Mouse (Mus musculus) heart, embryonic 14.5 days (tissue): Measurements from ENCODE around the gene Hist1h2bp. TPM values are rescaled to one million over a fixed set of nuclear protein-coding genes. Genes with fewer than 3 reads are reported as not detected.
"Not testable (repeated sequence)": the region's sequence is repeated elsewhere in the genome, so short reads cannot be mapped to it uniquely, and the experiment has no call there.

ENCODE experiments used
- ATAC-seq: fragments of 200-750 bp; cut with Nextera tagmentation; 2 replicates; pipeline ENCODE4 v1.8.0; 2017; ENCODE audit warnings: low read depth, moderate TSS enrichment; ENCODE audit not compliant: insufficient number of reproducible peaks, insufficient read depth, low FRiP score
- H3K27ac ChIP-seq, 2 experiments: fragments of 200-500 bp in 1 of 2; fragments of 300-500 bp in 1 of 2; sonication (generic) in 1 of 2; replicated peaks in 1 of 2; 2 replicates each; pipeline ENCODE4 v1.5.1; 2012 to 2014; ENCODE audit warnings: low read depth in 2 of 2, low read length in 2 of 2, control low read depth in 1 of 2, mild to moderate bottlenecking in 1 of 2, mixed read lengths in 1 of 2; ENCODE audit not compliant: control insufficient read depth in 1 of 2, insufficient read depth in 1 of 2
- H3K27me3 ChIP-seq: fragments of 300-500 bp; sonication (generic); 2 replicates; pipeline ENCODE4 v1.6.1; 2014; ENCODE audit warnings: mild to moderate bottlenecking, low read length, control low read depth; ENCODE audit not compliant: control insufficient read depth, insufficient read depth
- H3K36me3 ChIP-seq: fragments of 300-500 bp; sonication (generic); 2 replicates; pipeline ENCODE4 v1.6.1; 2014; ENCODE audit warnings: mild to moderate bottlenecking, control low read depth, low read length, mixed read lengths; ENCODE audit not compliant: control insufficient read depth, insufficient read depth
- H3K4me1 ChIP-seq, 2 experiments: fragments of 200-500 bp in 1 of 2; fragments of 300-500 bp in 1 of 2; sonication (generic) in 1 of 2; 2 replicates each; pipeline ENCODE4 v1.6.1; 2012 to 2014; ENCODE audit warnings: low read length in 2 of 2, control low read depth in 1 of 2, mixed read lengths in 1 of 2; ENCODE audit not compliant: control insufficient read depth in 2 of 2, insufficient read depth in 2 of 2
- H3K4me2 ChIP-seq: fragments of 300-500 bp; sonication (generic); 2 replicates; pipeline ENCODE4 v1.6.1; 2014; ENCODE audit warnings: mild to moderate bottlenecking, low read length
- H3K4me3 ChIP-seq, 2 experiments: fragments of 200-500 bp in 1 of 2; fragments of 300-500 bp in 1 of 2; sonication (generic) in 1 of 2; 2 replicates each; pipeline ENCODE4 v1.5.1; 2012 to 2014; ENCODE audit warnings: low read length in 2 of 2, mild to moderate bottlenecking in 2 of 2, control low read depth in 1 of 2, low read depth in 1 of 2, moderate library complexity in 1 of 2; ENCODE audit not compliant: control insufficient read depth in 1 of 2, insufficient read depth in 1 of 2
- H3K9ac ChIP-seq: fragments of 300-500 bp; sonication (generic); 2 replicates; pipeline ENCODE4 v1.6.1; 2014; ENCODE audit warnings: mild to moderate bottlenecking, low read length
- H3K9me3 ChIP-seq: fragments of 300-500 bp; sonication (generic); 2 replicates; pipeline ENCODE4 v1.6.1; 2016; ENCODE audit warnings: low read length, control low read depth; ENCODE audit not compliant: control insufficient read depth
- WGBS: fragments of 180-500 bp; shearing (Covaris S2); extraction: QIAGEN DNeasy Blood & Tissue Kit; methylation state at CpG from one replicate; pipeline ENCODE4 v1.1.7; 2014; 5-methylcytosine and 5-hydroxymethylcytosine counted together
- polyA plus RNA-seq: library from polyadenylated mRNA; unstranded; fragments of >200 nt; fragmentation: Nextera tagmentation; extraction: Ambion mirVana; gene quantifications from 2 replicates; pipeline ENCODE4 v1.2.1, GENCODE M21; 2014

Gene Hist1h2bp
- 0.38 and 0.58 TPM in 2 replicates for polyA plus RNA-seq

DNA sequence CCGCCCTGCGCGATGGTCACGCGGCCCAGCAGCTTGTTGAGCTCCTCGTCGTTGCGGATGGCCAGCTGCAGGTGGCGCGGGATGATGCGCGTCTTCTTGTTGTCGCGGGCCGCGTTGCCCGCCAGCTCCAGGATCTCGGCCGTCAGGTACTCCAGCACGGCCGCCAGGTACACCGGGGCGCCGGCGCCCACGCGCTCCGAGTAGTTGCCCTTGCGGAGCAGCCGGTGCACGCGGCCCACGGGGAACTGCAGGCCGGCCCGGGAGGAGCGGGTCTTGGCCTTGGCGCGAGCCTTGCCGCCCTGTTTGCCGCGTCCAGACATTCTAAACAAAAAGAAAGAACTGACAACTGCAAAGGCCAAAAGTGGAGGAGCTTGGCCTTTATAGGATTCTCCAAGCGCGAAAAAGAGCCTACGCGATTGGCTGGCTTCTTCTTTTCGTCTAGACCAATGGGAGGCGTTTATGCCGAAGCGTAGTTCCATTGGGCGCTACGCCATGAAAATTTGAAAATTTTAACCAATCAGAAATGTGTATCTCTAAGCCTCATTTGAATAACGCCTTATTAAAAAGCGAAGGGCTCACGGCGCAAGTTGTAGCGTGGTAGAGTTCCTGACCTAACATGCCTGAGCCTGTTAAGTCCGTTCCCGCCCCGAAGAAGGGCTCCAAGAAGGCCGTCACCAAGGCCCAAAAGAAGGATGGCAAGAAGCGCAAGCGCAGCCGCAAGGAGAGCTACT is at the start of gene Hist1h2bp, which contains the start of gene Hist1h2an:
Gene Hist1h2bp, plus strand, starts transcription at position 563 of the 731 bp plus-strand sequence.
Gene Hist1h2an, minus strand, starts transcription at position 320 of the 731 bp plus-strand sequence.
- WGBS: under 1% methylated on average over 33 of the region's 63 CpGs
- peak within 1 kb of the TSS; percentile 36 to 46 for H3K4me3 ChIP-seq
- peak within 1 kb of the TSS; percentile 65 for H3K9ac ChIP-seq
- not testable (repeated sequence) for H3K36me3 ChIP-seq, H3K27me3 ChIP-seq, H3K9me3 ChIP-seq
- H3K4me2 ChIP-seq: peak within 1 kb of the TSS; percentile 64
- ATAC-seq: peak; percentile 92
- H3K4me1 ChIP-seq: peaks cover 7 to 36% of the 10 kb centered on the region in 2 experiments
- peak within 1 kb of the TSS; percentile 82 to 92 for H3K27ac ChIP-seq

DNA sequence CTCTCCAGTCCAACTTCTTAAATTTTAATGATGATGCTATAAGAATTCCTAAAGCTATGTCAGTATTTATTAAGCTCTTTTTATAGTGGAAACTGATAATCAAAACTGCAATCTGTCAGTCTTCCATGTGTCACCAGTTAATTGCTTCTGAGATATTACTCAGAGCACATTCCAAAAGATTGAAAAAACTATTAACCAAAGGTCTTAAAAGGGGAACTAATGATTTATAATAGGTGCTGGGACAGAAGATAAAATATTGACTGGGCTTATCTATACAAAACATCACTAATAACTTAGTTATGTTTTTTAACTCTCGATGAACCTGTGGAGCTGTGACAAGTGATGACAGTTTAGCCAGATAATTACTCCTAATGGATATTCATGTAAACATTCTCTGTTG is 42.3 kb upstream of the Hist1h2bp start:
- Histone ChIP-seq H3K9ac (no peak overlapping the region), H3K4me1 (peaks cover 2 to 5% of the 10 kb centered on the region in 2 experiments; a peak in 1 of 4 replicates), H3K4me2 (no peak overlapping the region), H3K9me3 (no peaks in the 10 kb centered on the region), H3K27me3 (no peaks in the 10 kb centered on the region), H3K27ac (no peak overlapping the region), H3K36me3 (no peaks in the 10 kb centered on the region), H3K4me3 (no peak overlapping the region)
- 78% methylated on average over 1 of the region's 1 CpGs for WGBS
- ATAC-seq: no peak

DNA sequence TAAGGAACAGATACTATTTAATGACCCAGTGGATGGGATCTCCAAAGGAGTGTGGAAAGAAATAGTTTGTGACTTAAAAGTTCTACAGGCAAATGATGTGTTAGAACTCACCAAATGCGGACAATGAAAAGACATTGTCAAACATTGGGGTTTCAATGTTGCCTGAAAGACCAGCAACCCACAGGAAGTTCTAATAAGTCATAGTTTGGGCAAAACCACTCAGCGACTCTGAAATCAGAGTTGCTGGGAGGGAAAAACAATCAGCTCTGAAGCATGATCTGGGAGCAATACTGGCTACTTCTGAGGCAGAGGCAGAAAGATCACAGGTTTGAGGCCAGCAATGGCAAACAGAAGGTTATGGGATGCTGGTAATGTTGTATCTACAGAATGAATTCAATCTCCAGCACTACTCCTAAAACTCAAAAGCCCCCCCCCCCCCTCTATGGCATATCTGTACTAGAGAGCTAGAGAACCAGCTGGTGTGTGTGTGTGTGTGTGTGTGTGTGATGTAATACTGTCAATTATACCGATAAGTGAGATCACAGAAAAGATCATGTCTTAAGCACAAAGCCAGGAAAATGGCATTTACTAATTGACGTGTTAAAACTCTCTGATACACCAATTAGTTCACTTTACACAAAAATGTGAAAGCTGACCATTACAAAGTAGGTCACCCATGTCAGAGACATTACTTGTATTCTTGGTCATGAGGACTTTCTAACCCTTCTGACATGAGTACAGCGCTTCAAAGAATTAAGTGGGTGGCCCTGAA is 37.7 kb upstream of the Hist1h2bp start:
- H3K27me3 ChIP-seq: no peaks in the 10 kb centered on the region
- peak overlapping the region; percentile 75 for H3K9ac ChIP-seq
- ATAC-seq: no peak
- H3K4me2 ChIP-seq: peak overlapping the region; percentile 67
- no peaks in the 10 kb centered on the region for H3K36me3 ChIP-seq
- peaks cover 2 to 25% of the 10 kb centered on the region in 2 experiments; a peak in 3 of 4 replicates for H3K4me1 ChIP-seq
- peak overlapping the region; percentile 77 to 85; a peak in 3 of 4 replicates for H3K27ac ChIP-seq
- 10% methylated on average over 5 of the region's 5 CpGs for WGBS
- H3K4me3 ChIP-seq: peak overlapping the region; percentile 47 to 65
- no peaks in the 10 kb centered on the region for H3K9me3 ChIP-seq

DNA sequence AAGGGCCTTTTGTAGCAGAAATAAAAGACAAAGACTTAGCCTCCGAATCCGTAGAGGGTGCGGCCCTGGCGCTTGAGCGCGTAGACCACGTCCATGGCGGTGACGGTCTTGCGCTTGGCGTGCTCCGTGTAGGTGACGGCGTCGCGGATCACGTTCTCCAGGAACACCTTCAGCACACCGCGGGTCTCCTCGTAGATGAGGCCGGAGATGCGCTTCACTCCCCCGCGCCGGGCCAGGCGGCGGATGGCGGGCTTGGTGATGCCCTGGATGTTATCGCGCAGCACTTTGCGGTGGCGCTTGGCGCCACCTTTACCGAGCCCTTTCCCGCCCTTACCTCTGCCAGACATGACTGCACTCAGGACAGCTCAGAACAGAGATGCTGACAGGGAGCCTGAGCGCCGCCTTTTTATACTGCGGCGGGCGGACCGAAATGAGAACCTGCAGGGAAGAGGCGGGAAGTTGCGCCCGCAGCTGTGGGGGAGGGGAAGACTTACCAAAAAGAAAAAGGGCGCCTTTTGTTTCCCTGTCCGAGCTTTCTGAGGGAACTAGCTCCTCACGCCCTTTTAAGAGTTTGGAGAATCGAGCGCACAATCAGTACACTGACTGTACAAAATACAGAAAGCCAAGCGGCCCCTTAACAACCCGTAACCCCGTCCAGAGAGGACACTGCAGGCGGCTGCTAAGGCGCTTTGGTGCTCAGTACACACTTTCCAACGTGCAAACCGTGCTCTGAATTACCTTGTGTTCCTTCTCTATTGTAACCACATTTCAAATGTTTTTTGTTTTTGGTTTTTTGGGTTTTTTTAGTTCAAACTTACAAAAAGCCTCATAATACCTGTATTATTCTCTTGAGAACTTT is 36.9 kb upstream of the Hist1h2bp start, which contains the start of gene Hist1h4k:
Gene Hist1h4k, minus strand, starts transcription at position 347 of the 859 bp plus-strand sequence.
- H3K36me3 ChIP-seq, H3K9me3 ChIP-seq, H3K27me3 ChIP-seq: not testable (repeated sequence)
- under 1% methylated on average over 37 of the region's 56 CpGs for WGBS
- peak within 1 kb of the TSS; percentile 47 to 65 for H3K4me3 ChIP-seq
- peak within 1 kb of the TSS; percentile 75 for H3K9ac ChIP-seq
- peak within 1 kb of the TSS; percentile 67 for H3K4me2 ChIP-seq
- peaks cover 2 to 25% of the 10 kb centered on the region in 2 experiments; a peak in 3 of 4 replicates for H3K4me1 ChIP-seq
- ATAC-seq: peak; percentile 70
- H3K27ac ChIP-seq: peak within 1 kb of the TSS; percentile 85 to 92

DNA sequence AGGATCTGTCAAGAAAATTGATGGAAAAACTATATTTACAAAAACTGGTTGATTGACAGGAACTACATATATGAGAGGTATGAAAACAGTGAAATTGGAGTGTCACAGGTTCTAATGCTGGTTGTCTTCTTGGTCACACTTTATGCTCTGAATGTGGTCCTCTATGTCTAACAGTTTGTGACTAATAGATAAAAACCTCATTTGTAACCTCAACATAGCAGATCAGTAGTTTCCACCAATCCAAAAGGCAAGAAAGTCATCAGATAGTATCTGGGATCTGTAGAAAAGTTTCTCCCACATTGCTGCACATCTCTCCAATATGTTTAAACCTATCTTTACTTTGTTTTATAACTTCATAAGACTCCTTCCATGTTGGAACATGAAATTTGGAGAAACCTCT is 35.8 kb upstream of the Hist1h2bp start:
- H3K4me2 ChIP-seq: no peak overlapping the region
- no peak for ATAC-seq
- H3K4me1 ChIP-seq: peaks cover 2 to 28% of the 10 kb centered on the region in 2 experiments; a peak in 3 of 4 replicates
- no peak overlapping the region for H3K9ac ChIP-seq
- no peaks in the 10 kb centered on the region for H3K27me3 ChIP-seq
- H3K9me3 ChIP-seq: no peaks in the 10 kb centered on the region
- H3K4me3 ChIP-seq: no peak overlapping the region
- peak overlapping the region in 1 of 2 experiments; percentile 88; a peak in 1 of 4 replicates for H3K27ac ChIP-seq
- H3K36me3 ChIP-seq: no peaks in the 10 kb centered on the region

DNA sequence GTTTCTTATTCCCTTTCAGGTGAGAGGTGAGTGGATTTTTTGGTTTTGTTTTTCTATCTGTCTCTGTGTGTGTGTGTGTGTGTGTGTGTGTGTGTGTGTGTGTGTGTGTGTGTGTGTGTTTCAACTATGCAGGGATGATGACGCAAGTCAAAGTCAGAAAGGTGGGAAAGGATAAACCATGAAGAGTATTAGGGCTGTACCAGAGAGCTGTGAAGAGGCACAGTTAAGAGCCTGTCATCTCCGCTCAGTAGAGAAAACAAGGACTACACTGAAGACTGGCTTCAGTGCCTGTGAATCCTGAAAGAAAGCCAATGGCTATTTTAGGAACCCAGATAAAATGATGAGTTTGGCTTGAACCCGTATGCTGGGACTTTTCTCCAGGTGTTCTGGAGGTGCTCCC is 35.4 kb upstream of the Hist1h2bp start:
- Histone ChIP-seq H3K36me3 (no peaks in the 10 kb centered on the region), H3K4me3 (no peak overlapping the region), H3K9me3 (no peaks in the 10 kb centered on the region), H3K4me1 (peaks cover 2 to 28% of the 10 kb centered on the region in 2 experiments; a peak in 3 of 4 replicates), H3K4me2 (peak overlapping the region; percentile 61), H3K27ac (peak overlapping the region; percentile 44 to 88; a peak in 3 of 4 replicates), H3K9ac (peak overlapping the region; percentile 75; the same call in 1 of the 2 replicates), H3K27me3 (no peaks in the 10 kb centered on the region)
- no peak for ATAC-seq
- 20% methylated on average over 3 of the region's 3 CpGs for WGBS

DNA sequence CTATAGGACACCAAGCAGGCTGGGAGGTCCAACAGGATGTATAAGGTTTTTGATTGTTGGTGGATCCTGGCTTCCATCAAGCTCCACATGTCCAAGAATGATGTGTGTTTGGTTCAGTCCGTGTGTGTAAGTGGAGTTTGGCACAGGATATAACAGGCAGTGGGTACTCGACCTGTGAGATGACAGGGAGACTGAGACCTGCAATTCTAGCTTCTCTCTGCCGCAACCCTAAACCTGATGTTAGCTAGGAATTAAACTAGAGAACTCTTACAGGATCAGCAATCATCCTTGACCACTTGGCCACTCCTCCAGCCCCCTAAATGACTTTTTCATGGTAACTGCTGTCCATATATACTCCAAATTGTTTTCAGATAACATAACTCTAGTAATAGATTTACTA is 34.9 kb upstream of the Hist1h2bp start:
- Histone ChIP-seq H3K9me3 (no peaks in the 10 kb centered on the region), H3K9ac (peak overlapping the region; percentile 75; the same call in 1 of the 2 replicates), H3K27ac (peak overlapping the region in 1 of 2 experiments; percentile 88; a peak in 2 of 4 replicates), H3K4me2 (peak overlapping the region; percentile 61), H3K4me3 (no peak overlapping the region), H3K4me1 (peaks cover 2 to 28% of the 10 kb centered on the region in 2 experiments; a peak in 3 of 4 replicates), H3K36me3 (no peaks in the 10 kb centered on the region), H3K27me3 (no peaks in the 10 kb centered on the region)
- ATAC-seq: no peak
- 29% methylated on average over 3 of the region's 3 CpGs for WGBS
